Mouse (Mus musculus): Measurements from ENCODE around the gene Pdap1. TPM values are rescaled to one million over a fixed set of nuclear protein-coding genes. Genes with fewer than 3 reads are reported as not detected.

The Pdap1 gene
- total and polyA plus RNA-seq, 3 experiments = 82.5 to 217 (median 95.0) TPM

DNA sequence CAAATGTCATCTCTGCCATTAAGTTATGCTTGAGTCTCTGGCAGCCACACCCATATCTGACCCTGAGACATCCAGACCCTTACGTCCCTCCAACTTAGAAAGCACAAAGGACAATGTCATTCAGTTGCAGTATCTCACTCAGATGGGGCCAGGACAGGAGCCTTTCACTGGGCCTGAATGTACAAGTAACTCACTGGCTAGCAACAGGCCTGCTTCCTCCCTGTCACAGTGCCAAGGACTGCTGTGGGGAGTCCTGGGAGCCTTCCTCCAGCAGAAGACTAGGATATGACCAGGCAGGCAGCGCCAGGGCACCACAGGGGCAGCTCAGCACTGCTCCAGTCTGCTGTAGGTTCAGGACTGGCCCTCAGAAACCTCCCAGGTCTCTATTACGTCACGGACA is 10.9 kb downstream of the Pdap1 start:
- ATAC-seq (ENCODE audit: extremely low read depth, insufficient number of reproducible peaks, low FRiP score, poor library complexity, severe bottlenecking) = no peak
- H3K9me3 ChIP-seq (replicated peaks) = no peaks in the 10 kb centered on the region
- no peak for DNase-seq (ENCODE audit: low spot score)
- H3K36me3 ChIP-seq (replicated peaks) = peaks cover 98% of the 10 kb centered on the region
- no peaks in the 10 kb centered on the region for H3K27me3 ChIP-seq (ENCODE audit: insufficient read depth, low read length)
- TF ChIP-seq CTCF (IDR thresholded peaks at IDR 0.05; ENCODE audit: low read depth, low read length) = no peak
- TF ChIP-seq TAL1 (conservative IDR thresholded peaks at IDR 0.05; ENCODE audit: low read depth, low read length) = no peak
- 0 out of 2 replicates have a peak, but pooled peaks have one; percentile 21 for TF ChIP-seq POLR2AphosphoS5 (IDR thresholded peaks at IDR 0.05; ENCODE audit: insufficient replicate concordance, low read depth, low read length)
- TF ChIP-seq GATA1 (IDR thresholded peaks at IDR 0.05; ENCODE audit: borderline replicate concordance, low read length) = no peak
- TF ChIP-seq GATA2 (IDR thresholded peaks at IDR 0.05; ENCODE audit: borderline replicate concordance, low read depth, low read length) = no peak
- peaks cover 56% of the 10 kb centered on the region for H3K4me1 ChIP-seq (ENCODE audit: insufficient read depth, low read depth, low read length)
- H3K4me3 ChIP-seq (ENCODE audit: low read depth, low read length) = no peak overlapping the region

DNA sequence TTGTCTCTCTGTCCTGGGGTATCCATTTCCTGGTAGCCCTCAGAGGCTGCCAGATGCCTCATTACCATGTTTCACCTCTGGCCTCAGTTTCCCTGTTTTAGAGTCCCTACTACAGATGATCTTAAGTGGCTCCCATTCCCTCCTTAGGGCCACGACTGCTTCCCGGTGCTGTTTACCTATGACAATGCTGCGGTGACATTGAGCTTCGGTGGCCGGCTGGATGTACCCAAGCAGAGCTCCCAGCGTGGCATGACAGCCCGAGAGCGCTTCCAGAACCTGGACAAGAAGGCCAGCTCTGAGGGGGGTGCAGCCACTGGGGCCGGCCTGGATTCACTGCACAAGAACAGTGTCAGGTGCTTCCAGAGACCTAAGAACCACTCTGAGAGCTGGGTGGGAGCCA is 13.5 kb downstream of the Pdap1 start:
- no peak for ATAC-seq (ENCODE audit: extremely low read depth, insufficient number of reproducible peaks, low FRiP score, poor library complexity, severe bottlenecking)

DNA sequence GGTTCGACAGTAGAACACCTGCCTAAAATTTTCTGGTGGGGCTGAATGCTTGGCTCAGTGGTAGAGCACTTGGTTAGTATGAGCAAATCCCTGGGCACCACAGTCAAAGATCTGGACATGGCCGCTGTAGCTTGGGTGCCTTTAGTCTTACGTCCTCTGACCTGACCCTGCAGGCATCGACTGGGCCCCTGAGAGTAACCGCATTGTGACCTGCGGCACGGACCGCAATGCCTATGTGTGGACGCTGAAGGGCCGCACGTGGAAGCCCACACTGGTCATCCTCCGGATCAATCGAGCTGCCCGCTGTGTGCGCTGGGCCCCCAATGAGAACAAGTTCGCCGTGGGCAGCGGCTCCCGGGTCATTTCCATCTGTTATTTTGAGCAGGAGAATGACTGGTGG is 16.6 kb downstream of the Pdap1 start:
- Histone ChIP-seq H3K36me3 (replicated peaks) (peaks cover 100% of the 10 kb centered on the region), H3K4me3 (ENCODE audit: low read depth, low read length) (no peak overlapping the region), H3K9me3 (replicated peaks) (peaks cover 11% of the 10 kb centered on the region), H3K27me3 (ENCODE audit: insufficient read depth, low read length) (no peaks in the 10 kb centered on the region), H3K4me1 (ENCODE audit: insufficient read depth, low read depth, low read length) (peaks cover 65% of the 10 kb centered on the region)
- TF ChIP-seq CTCF (IDR thresholded peaks at IDR 0.05; ENCODE audit: low read depth, low read length) = no peak
- DNase-seq (ENCODE audit: low spot score) = no peak
- no peak for ATAC-seq (ENCODE audit: extremely low read depth, insufficient number of reproducible peaks, low FRiP score, poor library complexity, severe bottlenecking)

More for the DNA sequence above, 13.5 kb downstream of the Pdap1 start:
- H3K36me3 ChIP-seq (replicated peaks) = peaks cover 98% of the 10 kb centered on the region
- H3K4me1 ChIP-seq (ENCODE audit: insufficient read depth, low read depth, low read length) = peaks cover 61% of the 10 kb centered on the region
- no peaks in the 10 kb centered on the region for H3K27me3 ChIP-seq (ENCODE audit: insufficient read depth, low read length)
- no peak for DNase-seq (ENCODE audit: low spot score)
- TF ChIP-seq TAL1 (conservative IDR thresholded peaks at IDR 0.05; ENCODE audit: low read depth, low read length) (no peak), POLR2AphosphoS5 (IDR thresholded peaks at IDR 0.05; ENCODE audit: insufficient replicate concordance, low read depth, low read length) (no peak), CTCF (IDR thresholded peaks at IDR 0.05; ENCODE audit: low read depth, low read length) (no peak), GATA2 (IDR thresholded peaks at IDR 0.05; ENCODE audit: borderline replicate concordance, low read depth, low read length) (no peak), GATA1 (IDR thresholded peaks at IDR 0.05; ENCODE audit: borderline replicate concordance, low read length) (no peak)
- no peak overlapping the region for H3K4me3 ChIP-seq (ENCODE audit: low read depth, low read length)
- peaks cover 4% of the 10 kb centered on the region; the same call in 1 of the 2 replicates for H3K9me3 ChIP-seq (replicated peaks)

DNA sequence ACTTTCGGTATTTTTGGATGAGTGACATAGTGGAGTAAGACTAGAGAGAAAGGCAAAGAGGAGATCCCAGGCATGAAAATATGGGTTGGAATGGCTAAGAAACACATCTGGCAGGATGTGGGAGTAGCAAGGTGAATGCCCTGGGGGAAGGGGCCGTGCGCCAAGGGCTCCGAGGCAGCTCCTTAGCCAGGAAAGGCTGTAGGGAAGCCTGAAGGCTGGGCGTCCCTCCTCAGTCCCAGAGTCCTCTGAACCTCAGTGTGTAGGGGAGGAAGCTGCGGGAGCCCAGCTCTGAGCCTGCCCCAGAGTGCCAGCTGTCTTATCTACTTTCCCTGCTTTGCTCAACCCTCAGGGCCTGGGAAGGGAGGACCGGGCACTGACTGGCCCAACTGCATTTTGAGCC is 19.1 kb downstream of the Pdap1 start:
- H3K9me3 ChIP-seq (replicated peaks) = peaks cover 12% of the 10 kb centered on the region
- peaks cover 93% of the 10 kb centered on the region for H3K36me3 ChIP-seq (replicated peaks)
- TF ChIP-seq GATA1 (IDR thresholded peaks at IDR 0.05; ENCODE audit: borderline replicate concordance, low read length) (no peak), TAL1 (conservative IDR thresholded peaks at IDR 0.05; ENCODE audit: low read depth, low read length) (no peak), CTCF (IDR thresholded peaks at IDR 0.05; ENCODE audit: low read depth, low read length) (no peak), POLR2AphosphoS5 (IDR thresholded peaks at IDR 0.05; ENCODE audit: insufficient replicate concordance, low read depth, low read length) (no peak), GATA2 (IDR thresholded peaks at IDR 0.05; ENCODE audit: borderline replicate concordance, low read depth, low read length) (no peak)
- H3K4me1 ChIP-seq (ENCODE audit: insufficient read depth, low read depth, low read length) = peaks cover 71% of the 10 kb centered on the region
- H3K27me3 ChIP-seq (ENCODE audit: insufficient read depth, low read length) = no peaks in the 10 kb centered on the region
- H3K4me3 ChIP-seq (ENCODE audit: low read depth, low read length) = 0 out of 2 replicates have a peak overlapping the region, but pooled peaks have one; percentile 27
- no peak for DNase-seq (ENCODE audit: low spot score)
- no peak for ATAC-seq (ENCODE audit: extremely low read depth, insufficient number of reproducible peaks, low FRiP score, poor library complexity, severe bottlenecking)

DNA sequence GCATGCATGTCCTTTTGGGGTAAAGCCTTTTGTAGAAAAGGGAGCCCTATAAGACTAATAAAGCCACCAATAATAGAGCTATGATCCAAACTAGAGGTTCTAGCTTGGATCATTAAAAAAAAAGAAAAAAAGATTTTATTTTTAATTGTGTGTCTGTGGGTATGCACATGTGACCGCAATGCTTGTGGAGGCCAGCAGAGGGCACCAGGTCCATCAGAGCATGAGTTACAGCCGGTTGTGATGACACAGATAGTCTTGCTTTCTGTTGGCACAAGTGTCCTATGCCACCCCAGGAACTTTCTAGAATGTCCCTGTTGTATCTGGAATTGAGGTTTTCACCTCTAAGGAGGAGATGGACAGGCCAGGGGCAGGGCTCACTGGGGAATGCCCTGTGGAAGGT is 20.7 kb downstream of the Pdap1 start:
- H3K36me3 ChIP-seq (replicated peaks) = peaks cover 78% of the 10 kb centered on the region
- peaks cover 68% of the 10 kb centered on the region for H3K4me1 ChIP-seq (ENCODE audit: insufficient read depth, low read depth, low read length)
- no peaks in the 10 kb centered on the region for H3K27me3 ChIP-seq (ENCODE audit: insufficient read depth, low read length)
- no peak overlapping the region for H3K4me3 ChIP-seq (ENCODE audit: low read depth, low read length)
- no peak for DNase-seq (ENCODE audit: low spot score)
- ATAC-seq (ENCODE audit: extremely low read depth, insufficient number of reproducible peaks, low FRiP score, poor library complexity, severe bottlenecking) = no peak
- no peak for TF ChIP-seq POLR2AphosphoS5 (IDR thresholded peaks at IDR 0.05; ENCODE audit: insufficient replicate concordance, low read depth, low read length)
- no peak for TF ChIP-seq TAL1 (conservative IDR thresholded peaks at IDR 0.05; ENCODE audit: low read depth, low read length)
- TF ChIP-seq GATA2 (IDR thresholded peaks at IDR 0.05; ENCODE audit: borderline replicate concordance, low read depth, low read length) = no peak
- TF ChIP-seq CTCF (IDR thresholded peaks at IDR 0.05; ENCODE audit: low read depth, low read length) = no peak
- TF ChIP-seq GATA1 (IDR thresholded peaks at IDR 0.05; ENCODE audit: borderline replicate concordance, low read length) = no peak
- peaks cover 12% of the 10 kb centered on the region for H3K9me3 ChIP-seq (replicated peaks)

DNA sequence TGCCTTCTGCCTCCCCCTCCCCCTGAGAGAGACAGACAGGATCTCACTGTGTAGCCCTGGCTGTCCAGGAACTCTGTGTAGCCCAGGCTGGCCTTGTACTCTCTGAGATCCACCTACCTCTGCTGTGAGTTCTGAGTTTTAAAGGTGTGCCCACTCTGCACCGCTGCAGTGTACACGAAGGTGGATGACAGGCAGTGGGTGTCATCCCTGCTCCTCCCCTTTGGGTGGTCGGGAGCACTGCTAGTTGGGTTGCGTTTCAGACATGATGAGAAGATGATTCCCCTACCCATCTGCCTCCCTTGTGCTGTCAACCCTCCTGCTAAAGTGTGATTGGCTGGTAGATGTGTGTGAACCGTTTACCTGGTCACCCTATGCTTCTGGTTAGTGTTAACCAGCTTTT is 21.6 kb downstream of the Pdap1 start:
- ATAC-seq (ENCODE audit: extremely low read depth, insufficient number of reproducible peaks, low FRiP score, poor library complexity, severe bottlenecking) (no peak), DNase-seq (ENCODE audit: low spot score) (no peak)
- H3K9me3 ChIP-seq (replicated peaks) = peaks cover 11% of the 10 kb centered on the region
- H3K27me3 ChIP-seq (ENCODE audit: insufficient read depth, low read length) = no peaks in the 10 kb centered on the region
- H3K36me3 ChIP-seq (replicated peaks) = peaks cover 68% of the 10 kb centered on the region
- peaks cover 70% of the 10 kb centered on the region for H3K4me1 ChIP-seq (ENCODE audit: insufficient read depth, low read depth, low read length)
- H3K4me3 ChIP-seq (ENCODE audit: low read depth, low read length) = no peak overlapping the region
- TF ChIP-seq POLR2AphosphoS5 (IDR thresholded peaks at IDR 0.05; ENCODE audit: insufficient replicate concordance, low read depth, low read length) = no peak
- no peak for TF ChIP-seq TAL1 (conservative IDR thresholded peaks at IDR 0.05; ENCODE audit: low read depth, low read length)
- TF ChIP-seq GATA1 (IDR thresholded peaks at IDR 0.05; ENCODE audit: borderline replicate concordance, low read length) = no peak
- TF ChIP-seq GATA2 (IDR thresholded peaks at IDR 0.05; ENCODE audit: borderline replicate concordance, low read depth, low read length) = no peak

DNA sequence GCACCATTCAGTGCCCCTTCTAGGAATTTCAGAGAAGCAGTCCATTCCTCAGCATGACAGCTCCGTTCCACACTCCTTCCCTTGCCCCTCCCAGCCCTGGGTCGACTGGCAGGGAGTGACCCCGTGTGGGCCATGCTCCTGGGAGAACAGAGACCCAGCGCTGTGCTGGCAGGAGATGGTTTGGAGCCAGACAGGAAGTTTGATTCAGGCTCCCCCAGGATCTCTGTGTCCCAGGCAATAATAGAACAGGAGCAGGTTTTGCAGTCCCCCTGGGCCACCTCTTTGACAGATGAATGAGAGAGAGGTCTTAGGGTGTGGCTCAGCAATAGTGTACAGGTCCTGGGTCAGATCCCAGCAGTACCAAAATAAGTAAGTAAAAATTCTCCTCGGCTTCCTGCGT is 22.0 kb downstream of the Pdap1 start:
- Histone ChIP-seq H3K9me3 (replicated peaks) (peaks cover 9% of the 10 kb centered on the region), H3K27me3 (ENCODE audit: insufficient read depth, low read length) (no peaks in the 10 kb centered on the region), H3K4me1 (ENCODE audit: insufficient read depth, low read depth, low read length) (peaks cover 72% of the 10 kb centered on the region), H3K4me3 (ENCODE audit: low read depth, low read length) (no peak overlapping the region), H3K36me3 (replicated peaks) (peaks cover 64% of the 10 kb centered on the region)
- DNase-seq (ENCODE audit: low spot score) (no peak), ATAC-seq (ENCODE audit: extremely low read depth, insufficient number of reproducible peaks, low FRiP score, poor library complexity, severe bottlenecking) (no peak)
- TF ChIP-seq TAL1 (conservative IDR thresholded peaks at IDR 0.05; ENCODE audit: low read depth, low read length) (no peak), GATA2 (IDR thresholded peaks at IDR 0.05; ENCODE audit: borderline replicate concordance, low read depth, low read length) (no peak), CTCF (IDR thresholded peaks at IDR 0.05; ENCODE audit: low read depth, low read length) (no peak), POLR2AphosphoS5 (IDR thresholded peaks at IDR 0.05; ENCODE audit: insufficient replicate concordance, low read depth, low read length) (no peak), GATA1 (IDR thresholded peaks at IDR 0.05; ENCODE audit: borderline replicate concordance, low read length) (no peak)

Data from G1E (cell line).